Mouse (Mus musculus) cortical plate, adult 2 months (tissue): ENCODE measurements around the gene Cyb5rl.

Source experiments
- CTCF ChIP-seq: fragments of 200-500 bp; IDR thresholded peaks from 2 replicates; pipeline ENCODE4 v1.5.1; 2011; ENCODE audit warnings: mild to moderate bottlenecking, control low read depth, low read length; ENCODE audit not compliant: insufficient read depth; ENCODE audit errors: extremely low read depth
- POLR2A ChIP-seq: fragments of 200-500 bp; IDR thresholded peaks from 2 replicates; pipeline ENCODE4 v1.6.1; 2011; ENCODE audit warnings: mild to moderate bottlenecking, low read length, control low read depth; ENCODE audit not compliant: insufficient read depth; ENCODE audit errors: extremely low read depth

GRCm38 (mm10) chr4:107064394-107065098 is 2.2 kb upstream of the Cyb5rl start:
- TF ChIP-seq CTCF: no peak
- no peak for TF ChIP-seq POLR2A
